Mouse (Mus musculus) CH12.LX (cell line): ENCODE data around the gene Gm44973. TPM values are rescaled to one million over a fixed set of nuclear protein-coding genes. Genes with fewer than 3 reads are reported as not detected.
"Not testable (repeated sequence)": the region's sequence is repeated elsewhere in the genome, so short reads cannot be mapped to it uniquely, and the experiment has no call there.

Experiments used
- DNase-seq: peaks from one replicate; pipeline ENCODE4 v3.0.0-alpha.2; 2013; ENCODE audit errors: extremely low read depth
- H3K27ac ChIP-seq: 2 replicates; pipeline ENCODE4 v1.5.1; 2012; ENCODE audit warnings: low read depth, mild to moderate bottlenecking, control low read depth, moderate library complexity; ENCODE audit not compliant: insufficient read depth
- H3K27me3 ChIP-seq: replicated peaks from 2 replicates; pipeline ENCODE3; 2012; ENCODE audit warnings: inconsistent platforms
- H3K36me3 ChIP-seq, 2 experiments: replicated peaks in 1 of 2; 2 replicates each; pipeline versions ENCODE3 to v1.6.1; 2012; ENCODE audit warnings: inconsistent platforms in 1 of 2, low read length in 1 of 2, mild to moderate bottlenecking in 1 of 2, mixed read lengths in 1 of 2, moderate library complexity in 1 of 2; ENCODE audit not compliant: control insufficient read depth in 1 of 2, insufficient read depth in 1 of 2
- H3K4me1 ChIP-seq, 2 experiments: 2 replicates each; pipeline ENCODE4 v1.6.1; 2012; ENCODE audit warnings: inconsistent platforms in 1 of 2, moderate library complexity in 1 of 2; ENCODE audit not compliant: insufficient read depth in 2 of 2, control insufficient read depth in 1 of 2
- H3K4me2 ChIP-seq: 2 replicates; pipeline ENCODE4 v1.6.1; 2012; ENCODE audit warnings: low read depth, mild to moderate bottlenecking, control low read depth; ENCODE audit not compliant: poor library complexity, insufficient read depth, severe bottlenecking
- H3K4me3 ChIP-seq, 3 experiments: fragments of 150-350 bp in 1 of 3; sonication (generic) in 1 of 3; replicated peaks in 1 of 3; 2 replicates each; pipeline versions ENCODE3 to v1.5.1; 2011 to 2012; ENCODE audit warnings: low read depth in 2 of 3, low read length in 2 of 3, mild to moderate bottlenecking in 2 of 3, moderate library complexity in 2 of 3, control low read depth in 1 of 3, improper control_type of control experiment in 1 of 3, inconsistent platforms in 1 of 3, mixed read lengths in 1 of 3; ENCODE audit not compliant: poor library complexity in 1 of 3
- H3K79me2 ChIP-seq: replicated peaks from 2 replicates; pipeline ENCODE4 v1.6.1; 2012; ENCODE audit warnings: mild to moderate bottlenecking, moderate library complexity; ENCODE audit not compliant: control insufficient read depth, poor library complexity, insufficient read depth, severe bottlenecking; ENCODE audit errors: extremely low read depth
- H3K9ac ChIP-seq: 2 replicates; pipeline ENCODE4 v1.6.1; 2012; ENCODE audit warnings: low read depth, mild to moderate bottlenecking, control low read depth, moderate library complexity; ENCODE audit not compliant: insufficient read depth
- H3K9me3 ChIP-seq: replicated peaks from 2 replicates; pipeline ENCODE3; 2012; ENCODE audit warnings: low read length, inconsistent platforms, mixed read lengths
- CHD1 ChIP-seq: IDR thresholded peaks from 2 replicates; pipeline ENCODE4 v1.6.1; 2012; ENCODE audit warnings: low read depth, low read length, improper control_type of control experiment, inconsistent platforms
- CHD2 ChIP-seq: IDR thresholded peaks from 2 replicates; pipeline ENCODE4 v1.6.1; 2011; ENCODE audit warnings: low read length, improper control_type of control experiment
- CTCF ChIP-seq, 2 experiments: IDR thresholded peaks in 1 of 2; conservative IDR thresholded peaks in 1 of 2; 2 replicates each; pipeline ENCODE4 v1.5.1; 2011 to 2012; ENCODE audit warnings: low read depth in 2 of 2, low read length in 2 of 2, improper control_type of control experiment in 1 of 2, inconsistent platforms in 1 of 2, mild to moderate bottlenecking in 1 of 2, moderate library complexity in 1 of 2
- ELF1 ChIP-seq: IDR thresholded peaks from 2 replicates; pipeline ENCODE4 v1.6.1; 2014; ENCODE audit warnings: low read depth, mild to moderate bottlenecking, inconsistent platforms, low read length, improper control_type of control experiment
- ETS1 ChIP-seq: conservative IDR thresholded peaks from 2 replicates; pipeline ENCODE4 v1.6.1; 2012; ENCODE audit warnings: low read depth, mild to moderate bottlenecking, inconsistent platforms, low read length, improper control_type of control experiment, moderate library complexity
- GABPA ChIP-seq: IDR thresholded peaks from 2 replicates; pipeline ENCODE4 v1.6.1; 2012; ENCODE audit warnings: low read depth, low read length, improper control_type of control experiment, inconsistent platforms; ENCODE audit not compliant: insufficient replicate concordance
- HCFC1 ChIP-seq: IDR thresholded peaks from 2 replicates; pipeline ENCODE4 v1.6.1; 2012; ENCODE audit warnings: low read depth, mild to moderate bottlenecking, inconsistent platforms, low read length, improper control_type of control experiment
- IRF4 ChIP-seq: IDR thresholded peaks from 2 replicates; pipeline ENCODE4 v1.6.1; 2014; ENCODE audit warnings: low read depth, mild to moderate bottlenecking, inconsistent platforms, low read length, improper control_type of control experiment
- JUN ChIP-seq: IDR thresholded peaks from 2 replicates; pipeline ENCODE4 v1.6.1; 2011; ENCODE audit warnings: low read depth, mild to moderate bottlenecking, low read length, improper control_type of control experiment, moderate library complexity; ENCODE audit not compliant: insufficient read depth
- KAT2A ChIP-seq: IDR thresholded peaks from 2 replicates; pipeline ENCODE4 v1.6.1; 2012; ENCODE audit warnings: low read length, improper control_type of control experiment, inconsistent platforms; ENCODE audit not compliant: insufficient replicate concordance
- MAFK ChIP-seq: IDR thresholded peaks from 2 replicates; pipeline ENCODE4 v1.6.1; 2011; ENCODE audit warnings: low read length, improper control_type of control experiment; ENCODE audit not compliant: insufficient replicate concordance
- MEF2A ChIP-seq: IDR thresholded peaks from 2 replicates; pipeline ENCODE4 v1.6.1; 2014; ENCODE audit warnings: low read depth, mild to moderate bottlenecking, inconsistent platforms, low read length, improper control_type of control experiment, borderline replicate concordance
- MYC ChIP-seq: IDR thresholded peaks from 2 replicates; pipeline ENCODE4 v1.6.1; 2011; ENCODE audit warnings: low read depth, mild to moderate bottlenecking, improper control_type of control experiment, low read length
- NELFE ChIP-seq: IDR thresholded peaks from 2 replicates; pipeline ENCODE4 v1.6.1; 2011; ENCODE audit warnings: low read depth, low read length, improper control_type of control experiment
- NRF1 ChIP-seq: IDR thresholded peaks from 2 replicates; pipeline ENCODE4 v1.6.1; 2014; ENCODE audit warnings: low read depth, mild to moderate bottlenecking, inconsistent platforms, low read length, improper control_type of control experiment, moderate library complexity
- POLR2AphosphoS2 ChIP-seq: IDR thresholded peaks from 2 replicates; pipeline ENCODE4 v1.6.1; 2011; ENCODE audit warnings: low read depth, low read length, improper control_type of control experiment
- SIN3A ChIP-seq: IDR thresholded peaks from 2 replicates; pipeline ENCODE4 v1.6.1; 2012; ENCODE audit warnings: low read length, improper control_type of control experiment, inconsistent platforms
- TCF12 ChIP-seq: IDR thresholded peaks from 2 replicates; pipeline ENCODE4 v1.6.1; 2014; ENCODE audit warnings: low read depth, mild to moderate bottlenecking, inconsistent platforms, low read length, improper control_type of control experiment
- UBTF ChIP-seq: IDR thresholded peaks from 2 replicates; pipeline ENCODE4 v1.6.1; 2012; ENCODE audit warnings: low read depth, mild to moderate bottlenecking, inconsistent platforms, low read length, improper control_type of control experiment, moderate library complexity
- USF1 ChIP-seq: IDR thresholded peaks from 2 replicates; pipeline ENCODE4 v1.6.1; 2014; ENCODE audit warnings: low read depth, mild to moderate bottlenecking, inconsistent platforms, low read length, improper control_type of control experiment
- ZC3H11A ChIP-seq: IDR thresholded peaks from 2 replicates; pipeline ENCODE4 v1.6.1; 2012; ENCODE audit warnings: low read depth, mild to moderate bottlenecking, inconsistent platforms, low read length, improper control_type of control experiment
- ZMIZ1 ChIP-seq: IDR thresholded peaks from 2 replicates; pipeline ENCODE4 v1.6.1; 2012; ENCODE audit warnings: low read depth, mild to moderate bottlenecking, inconsistent platforms, low read length, improper control_type of control experiment
- dilution Hi-C: fragments of 300-500 bp; cut with MboI; formaldehyde crosslinking; loops from 2 replicates; pipeline ENCODE4 v1.14.3; 2020; ENCODE audit warnings: low sequenced_read_pairs; ENCODE audit not compliant: extremely low pct_unique_long_range_greater_than_20kb, extremely low pct_ligation_motif_present
- in situ Hi-C: fragments of 300-500 bp; cut with MboI; formaldehyde crosslinking; loops from 3 replicates; pipeline ENCODE4 v1.14.3; 2019; ENCODE audit warnings: low sequenced_read_pairs, low pct_ligation_motif_present, low pct_unique_long_range_greater_than_20kb, mixed read lengths
- polyA plus RNA-seq: library from polyadenylated mRNA; unstranded; fragments of >175 nt; gene quantifications from 2 replicates; pipeline ENCODE4 v1.2.1, GENCODE M21; 2012; ENCODE audit warnings: low read depth; ENCODE audit not compliant: insufficient read length
- total RNA-seq, 2 experiments: library from RNA; depleted of rRNA; stranded (reverse); fragments of 300-350 nt in 1 of 2; fragments of >200 nt in 1 of 2; gene quantifications; 2 replicates each; pipeline ENCODE4 v1.2.3; 2012 to 2014

Gm44973 gene
- total and polyA plus RNA-seq, 3 experiments = 1.3 to 6.3 TPM; not detected in 1

GRCm38 (mm10) chr7:5017352-5017751, 2.1 kb downstream of the Gm44973 start:
- peak in 1 of 2 experiments; percentile 13; a peak in 1 of 4 replicates for TF ChIP-seq CTCF (conservative IDR thresholded peaks at IDR 0.05 in 1 of 2, IDR thresholded peaks at IDR 0.05 in 1 of 2; ENCODE audit: low read depth in 2 of 2, low read length in 2 of 2)
- TF ChIP-seq ELF1 = no peak
- TF ChIP-seq MEF2A = no peak
- in situ Hi-C loops = no loop called here
- H3K79me2 ChIP-seq = peaks cover 22% of the 10 kb centered on the region
- H3K27me3 ChIP-seq = no peaks in the 10 kb centered on the region
- peaks cover 4 to 38% of the 10 kb centered on the region in 2 experiments for H3K4me1 ChIP-seq
- H3K9ac ChIP-seq = no peak overlapping the region
- no peak overlapping the region for H3K4me3 ChIP-seq
- peaks cover 18 to 30% of the 10 kb centered on the region in 2 experiments for H3K36me3 ChIP-seq
- no peak overlapping the region for H3K27ac ChIP-seq
- no peak overlapping the region for H3K4me2 ChIP-seq
- dilution Hi-C loops = no loop called here
- peaks cover 6% of the 10 kb centered on the region for H3K9me3 ChIP-seq
- DNase-seq = no peak

- peaks cover 0 to 38% of the 10 kb centered on the region in 2 experiments; a peak in 2 of 4 replicates for H3K4me1 ChIP-seq
- dilution Hi-C loops (no loop called here), in situ Hi-C loops (no loop called here)
- TF ChIP-seq MAFK (no peak), KAT2A (no peak), GABPA (no peak), HCFC1 (no peak), JUN (no peak), MYC (no peak), ZC3H11A (no peak), CHD1 (no peak), SIN3A (no peak), NELFE (no peak), ELF1 (no peak), USF1 (no peak), ZMIZ1 (no peak), ETS1 (no peak), POLR2AphosphoS2 (no peak), IRF4 (no peak), CHD2 (no peak), TCF12 (no peak), UBTF (no peak), NRF1 (no peak)
- peaks cover 24% of the 10 kb centered on the region for H3K79me2 ChIP-seq
- no peak overlapping the region for H3K4me2 ChIP-seq
- no peaks in the 10 kb centered on the region for H3K27me3 ChIP-seq
- H3K9ac ChIP-seq = no peak overlapping the region
- no peak overlapping the region for H3K27ac ChIP-seq
- no peak overlapping the region for H3K4me3 ChIP-seq
- H3K9me3 ChIP-seq = peaks cover 6% of the 10 kb centered on the region
- no peak for DNase-seq
- peaks cover 19 to 30% of the 10 kb centered on the region in 2 experiments for H3K36me3 ChIP-seq
Measured at GRCm38 (mm10) chr7:5017931-5018330, 2.6 kb downstream of the Gm44973 start.

GRCm38 (mm10) chr7:5019576-5019975, 4.3 kb downstream of the Gm44973 start:
- dilution Hi-C loops, in situ Hi-C loops, DNase-seq, H3K27me3 ChIP-seq, H3K9me3 ChIP-seq: not testable (repeated sequence)
- Histone ChIP-seq H3K36me3 (peaks cover 28 to 47% of the 10 kb centered on the region in 2 experiments), H3K4me1 (peaks cover 0 to 35% of the 10 kb centered on the region in 2 experiments; a peak in 2 of 4 replicates), H3K4me3 (peak overlapping the region; percentile 41 to 82 (median 59)), H3K27ac (peak overlapping the region; percentile 27), H3K9ac (peak overlapping the region; percentile 66), H3K79me2 (peaks cover 28% of the 10 kb centered on the region), H3K4me2 (peak overlapping the region; percentile 73; the same call in 1 of the 2 replicates)
